Mouse (Mus musculus): Measurements from ENCODE around the gene Paqr9. TPM values are rescaled to one million over a fixed set of nuclear protein-coding genes. Genes with fewer than 3 reads are reported as not detected.

The Paqr9 gene
- polyA plus RNA-seq (2012; rRNA removed), result 11.0 and 12.6 TPM in 2 replicates

GRCm38 (mm10) chr9:95559059-95559935 lies at the start of gene Paqr9:
Gene Paqr9 (plus strand): TSS chr9:95559657.

GRCm38 (mm10) chr9:95511472-95512330 lies 47.8 kb upstream of the Paqr9 start, which contains the start of gene U2surp:
Gene U2surp (minus strand): TSS chr9:95511996.

Other genes starting within 250 kb of the Paqr9 start
- 0.18 and 0.21 TPM in 2 replicates for gene Chst2, start 152.9 kb upstream of the Paqr9 start, polyA plus RNA-seq (2012; rRNA removed)
- gene U2surp, start 47.7 kb upstream of the Paqr9 start, polyA plus RNA-seq (2012; rRNA removed), result 14.9 and 15.9 TPM in 2 replicates
- 1.1 and 1.3 TPM in 2 replicates for gene Pcolce2, start 77.9 kb downstream of the Paqr9 start, polyA plus RNA-seq (2012; rRNA removed)
- 0.59 TPM in 2 replicates for gene Trpc1, start 190.7 kb downstream of the Paqr9 start, polyA plus RNA-seq (2012; rRNA removed)